Mouse (Mus musculus): Measurements from ENCODE around the gene Car6. TPM values are rescaled to one million over a fixed set of nuclear protein-coding genes. Genes with fewer than 3 reads are reported as not detected.
A peak's percentile ranks its signal among the peaks of the same experiment; 100 is the strongest.

Gene Car6
- total RNA-seq, 2 experiments from 2014 or later = 0.41 TPM; not detected in 1

DNA sequence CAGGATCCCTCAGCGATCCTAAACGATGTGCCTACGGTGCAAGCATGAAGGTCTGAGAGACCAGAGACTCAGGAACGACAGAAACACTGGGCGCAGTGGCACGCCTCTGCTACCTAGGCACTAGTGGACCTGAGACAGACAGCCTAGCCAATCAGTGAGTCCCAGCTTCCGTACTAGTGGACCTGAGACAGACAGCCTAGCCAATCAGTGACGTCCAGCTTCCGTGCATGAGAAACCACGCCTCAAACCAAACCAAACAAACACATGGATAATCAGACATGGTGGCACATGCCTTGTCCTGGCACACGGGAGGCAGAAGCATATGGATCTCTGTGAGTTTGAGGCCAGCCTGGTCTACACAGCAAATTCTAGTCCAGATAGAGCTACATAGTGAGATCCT, 12.9 kb downstream of the Car6 start:
- no peak for DNase-seq

GRCm38 (mm10) chr4:150181304-150181703, 19.8 kb downstream of the Car6 start:
- DNase-seq = no peak

- no peak for DNase-seq
Measured at GRCm38 (mm10) chr4:150178131-150178530, 23.0 kb downstream of the Car6 start.

DNA sequence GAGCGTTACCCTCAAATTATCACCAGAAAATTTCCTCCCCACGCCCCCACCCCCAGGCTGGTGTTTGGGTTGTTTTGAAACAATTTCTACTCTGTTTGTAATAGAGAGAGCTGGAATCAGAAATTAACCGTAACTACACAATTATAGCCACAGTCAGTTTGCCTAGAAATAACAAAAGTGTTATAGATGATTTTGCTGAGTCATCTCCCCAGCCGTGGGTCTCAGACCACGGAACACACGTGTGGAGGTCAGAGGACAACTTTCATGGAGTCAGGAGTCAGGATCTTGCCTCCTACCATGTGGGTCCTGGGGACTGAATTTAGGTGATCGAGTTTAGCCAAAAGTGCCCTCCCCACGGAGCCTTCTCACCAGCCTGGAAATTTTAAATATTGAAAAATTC, 24.0 kb downstream of the Car6 start:
- no peak for DNase-seq

DNA sequence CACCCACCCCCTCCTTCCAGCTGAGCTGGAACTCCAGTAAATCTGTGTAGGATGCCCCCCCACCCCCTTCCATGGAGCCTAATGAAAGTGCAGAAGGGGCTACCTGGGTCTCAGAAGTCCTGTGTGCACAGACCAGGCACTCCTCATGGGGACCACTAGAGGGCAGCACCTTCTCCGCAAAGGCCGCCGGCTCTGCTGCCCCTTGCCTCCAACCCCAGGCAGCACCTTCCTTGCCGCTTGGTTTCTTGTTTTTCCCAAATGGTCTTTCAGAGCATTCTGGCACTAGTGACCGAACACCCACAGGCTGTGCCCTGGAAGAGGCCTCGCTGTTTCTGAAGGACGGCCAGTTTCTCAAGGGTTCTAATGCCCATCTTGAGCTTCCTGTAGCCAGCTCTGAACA, 24.6 kb downstream of the Car6 start:
- peak; percentile 22 to 42 for DNase-seq

- DNase-seq = no peak
Measured at GRCm38 (mm10) chr4:150174027-150174426, 27.1 kb downstream of the Car6 start.

DNA sequence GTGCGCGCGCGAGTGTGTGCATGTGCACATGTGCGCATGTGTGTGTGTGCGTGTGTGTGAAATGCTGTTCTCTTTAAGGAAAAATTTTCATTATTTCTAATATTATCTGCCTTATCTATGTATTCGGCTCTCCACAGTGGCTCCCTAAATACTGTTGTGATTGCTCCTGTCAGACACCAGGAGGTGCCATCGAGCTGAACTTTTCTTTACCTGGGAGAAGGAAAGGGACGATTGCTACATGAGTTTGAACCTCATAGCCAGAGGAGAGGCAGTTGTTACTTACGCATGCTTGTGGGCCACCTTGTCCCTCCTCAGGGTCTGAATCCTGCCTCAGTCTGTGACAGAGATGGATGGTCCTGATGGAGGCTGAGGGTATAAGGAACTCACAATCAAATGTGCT, 27.9 kb downstream of the Car6 start:
- peak; percentile 17 to 57 for DNase-seq

DNA sequence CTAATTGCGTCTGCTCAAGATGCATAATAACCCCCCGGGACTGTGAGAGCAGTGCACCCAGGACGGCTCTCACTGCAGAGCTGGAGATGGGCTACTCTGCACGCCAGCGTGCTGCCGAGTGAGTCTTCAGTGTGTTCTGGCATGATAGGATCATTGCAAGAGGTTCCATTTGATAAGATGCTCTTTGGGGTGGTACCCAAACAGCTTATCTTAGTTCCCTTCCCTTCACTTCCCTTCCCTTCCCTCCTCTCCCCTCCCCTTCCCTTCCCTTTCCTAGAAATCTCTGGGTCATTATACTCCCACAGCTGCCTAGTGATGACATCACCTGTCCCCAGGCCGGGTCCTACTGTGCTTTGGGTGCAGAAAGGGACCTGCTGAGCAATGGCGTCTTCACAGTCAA, 29.0 kb downstream of the Car6 start:
- no peak for DNase-seq

GRCm38 (mm10) chr4:150168406-150168805, 32.7 kb downstream of the Car6 start:
- no peak for DNase-seq

DNA sequence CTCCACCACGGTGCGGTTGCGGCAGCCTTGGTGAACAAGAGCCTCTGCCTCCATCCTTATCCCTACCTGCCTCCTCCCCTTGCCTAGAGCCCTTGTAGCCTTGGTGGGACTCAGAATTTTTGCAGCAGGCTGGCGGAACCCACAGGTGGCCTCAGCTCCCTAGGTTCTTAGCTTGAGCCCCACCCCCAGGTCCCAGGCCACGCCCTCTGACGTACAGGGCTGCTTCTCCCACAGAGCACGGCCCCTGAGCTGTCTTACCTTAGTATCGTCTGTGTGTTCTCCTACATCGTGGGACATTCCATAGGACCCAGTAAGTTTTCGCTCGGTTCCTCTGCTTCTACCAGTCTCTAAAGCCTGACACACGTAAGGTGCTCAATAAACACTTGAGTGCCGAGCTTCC, 36.3 kb downstream of the Car6 start:
- DNase-seq = no peak

GRCm38 (mm10) chr4:150162561-150163169, 38.5 kb downstream of the Car6 start:
- DNase-seq = no peak

- DNase-seq = no peak
Measured at GRCm38 (mm10) chr4:150159458-150159857, 41.7 kb downstream of the Car6 start.

DNA sequence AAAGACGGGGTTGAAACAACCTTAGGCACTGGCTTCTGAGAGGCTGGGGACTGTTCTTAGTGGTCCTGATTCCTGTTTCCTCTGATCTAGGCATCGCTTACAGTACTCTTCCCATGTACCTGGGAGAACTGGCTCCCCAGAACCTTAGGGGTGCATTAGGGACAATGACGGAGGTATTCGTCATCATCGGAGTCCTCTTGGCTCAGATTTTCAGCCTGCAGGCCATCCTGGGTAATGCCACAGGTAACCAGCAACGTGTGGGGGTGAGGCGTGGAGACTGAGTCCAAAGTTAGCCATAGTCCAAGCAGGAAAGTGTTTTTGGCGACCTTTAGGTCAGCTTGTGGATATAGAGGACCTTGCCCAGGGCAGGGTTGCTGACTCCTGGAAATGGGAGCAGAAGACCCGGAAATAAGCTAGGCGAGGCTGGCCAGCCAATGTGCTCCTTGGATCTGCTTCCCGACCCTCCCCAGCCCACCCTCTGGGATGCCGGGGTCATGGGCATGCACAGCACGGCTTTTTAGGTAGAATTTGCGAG, 43.7 kb downstream of the Car6 start:
- no peak for DNase-seq

- no peak for DNase-seq
Measured at GRCm38 (mm10) chr4:150155731-150156130, 45.4 kb downstream of the Car6 start.

DNA sequence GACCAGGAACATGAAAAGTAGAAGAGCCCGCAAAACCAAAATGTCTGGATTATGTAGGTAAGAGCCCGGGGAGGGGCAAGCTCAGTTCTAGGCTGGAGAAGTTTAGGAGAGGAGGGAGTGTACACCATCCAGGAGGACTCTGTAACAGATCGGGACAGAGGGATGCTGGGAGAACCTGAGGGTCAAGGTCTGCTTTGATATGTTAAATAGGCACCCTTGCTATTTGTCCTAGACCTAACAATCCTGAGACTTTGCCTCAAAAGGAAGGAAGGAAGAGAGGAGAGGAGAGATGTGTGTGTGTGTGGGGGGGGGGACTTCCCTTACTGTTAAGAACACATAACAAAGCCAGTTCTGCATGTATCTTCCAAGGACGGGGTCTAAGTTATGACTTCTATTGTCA, 45.8 kb downstream of the Car6 start:
- no peak for DNase-seq

DNA sequence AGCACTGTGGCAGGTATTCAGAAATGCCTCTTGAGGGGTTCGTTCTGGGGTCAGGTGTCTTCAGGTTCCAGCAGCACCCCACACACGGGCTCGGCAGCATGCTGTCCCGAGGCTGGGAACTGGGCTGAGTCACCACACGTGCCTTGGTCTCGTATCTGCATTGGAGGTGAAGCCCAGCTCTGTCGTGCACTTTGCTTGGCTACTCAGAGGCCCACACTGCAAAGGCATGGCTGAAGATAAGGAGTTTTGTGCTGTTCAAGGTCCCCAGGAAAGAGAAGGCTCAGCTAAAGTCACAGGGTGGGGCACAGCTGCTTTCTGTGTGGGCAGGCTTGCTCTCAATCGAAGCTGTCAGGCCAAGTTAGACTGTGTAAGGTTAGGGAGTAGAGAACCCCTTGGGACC, 48.6 kb downstream of the Car6 start:
- no peak for DNase-seq

GRCm38 (mm10) chr4:150151045-150151444, 50.1 kb downstream of the Car6 start:
- no peak for DNase-seq

DNA sequence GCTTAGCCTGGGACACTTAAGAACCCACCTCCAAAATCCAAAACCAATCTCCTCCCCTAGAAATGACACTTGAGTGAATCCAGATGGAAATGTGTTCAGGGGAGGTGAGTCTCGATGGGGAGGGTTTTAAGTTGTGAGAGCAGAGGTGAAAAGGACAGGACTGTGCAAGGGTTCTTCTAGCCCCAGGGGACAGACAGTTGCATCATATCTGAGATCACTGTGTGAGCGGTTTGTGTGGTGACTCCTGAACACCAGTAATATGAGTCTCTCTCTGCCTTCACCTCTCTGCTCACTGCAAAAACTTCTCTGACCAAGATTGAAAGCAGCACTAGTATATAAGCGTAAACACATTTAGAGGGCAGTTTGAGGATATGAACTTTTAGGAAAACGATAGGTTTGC, 54.8 kb downstream of the Car6 start:
- no peak for DNase-seq

DNA sequence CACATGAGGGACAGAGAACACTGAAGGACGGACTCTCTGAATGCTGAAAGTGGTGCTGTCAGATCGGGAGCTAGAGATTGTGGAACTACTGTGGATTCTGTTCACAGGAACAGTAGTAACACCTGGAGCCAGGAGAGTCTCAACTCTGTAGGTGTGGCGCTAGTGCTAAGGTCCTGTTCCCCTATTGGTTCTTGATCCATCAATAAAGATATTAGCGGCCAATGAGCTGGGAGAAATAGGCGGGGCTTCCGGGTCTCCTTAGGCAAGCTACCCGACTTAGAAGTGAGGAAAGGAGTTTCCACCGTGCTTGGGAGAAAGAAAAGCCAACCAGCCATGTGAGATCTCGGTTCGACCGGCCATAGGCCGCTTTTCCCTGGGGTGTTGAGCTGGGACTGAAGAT, 56.9 kb downstream of the Car6 start:
- DNase-seq = no peak

- no peak for DNase-seq
Measured at GRCm38 (mm10) chr4:150140346-150140745, 60.8 kb downstream of the Car6 start.

GRCm38 (mm10) chr4:150139090-150139489, 62.0 kb downstream of the Car6 start:
- no peak for DNase-seq

- DNase-seq = peak; percentile 28 to 49
Measured at GRCm38 (mm10) chr4:150138084-150138543, 63.0 kb downstream of the Car6 start.

- DNase-seq = no peak
Measured at GRCm38 (mm10) chr4:150137368-150138083, 63.6 kb downstream of the Car6 start.
